Mouse (Mus musculus) liver, adult 2 months (tissue): ENCODE measurements at regions not wholly inside any gene's neighbourhood (a gene's known extent, or its start where the extent isn't known, plus 50 kb on each side); places are given as distances from the start of the nearest gene placed in this dataset.
"Not testable (repeated sequence)": the region's sequence is repeated elsewhere in the genome, so short reads cannot be mapped to it uniquely, and the experiment has no call there.

Experiments used
- DNase-seq: peaks from one replicate; pipeline ENCODE4 v3.0.0-alpha.2; 2011; ENCODE audit warnings: low read depth, low spot score; ENCODE audit errors: extremely low read depth
- H3K27ac ChIP-seq: fragments of 200-500 bp; replicated peaks from 2 replicates; pipeline ENCODE4 v1.5.1; 2012; ENCODE audit warnings: low read depth, mild to moderate bottlenecking, control low read depth, inconsistent platforms, low read length; ENCODE audit not compliant: insufficient read depth
- H3K27me3 ChIP-seq: fragments of 200-500 bp; 2 replicates; pipeline ENCODE4 v1.6.1; 2012; ENCODE audit warnings: mild to moderate bottlenecking, moderate library complexity, low read length, inconsistent platforms; ENCODE audit not compliant: control insufficient read depth, insufficient read depth
- H3K36me3 ChIP-seq: fragments of 200-500 bp; 2 replicates; pipeline ENCODE4 v1.6.1; 2012; ENCODE audit warnings: low read length, inconsistent platforms; ENCODE audit not compliant: control insufficient read depth, insufficient read depth
- H3K4me1 ChIP-seq: fragments of 200-500 bp; 2 replicates; pipeline ENCODE4 v1.6.1; 2011; ENCODE audit warnings: low read length; ENCODE audit not compliant: control insufficient read depth, insufficient read depth
- H3K4me3 ChIP-seq: fragments of 200-500 bp; 2 replicates; pipeline ENCODE4 v1.5.1; 2011; ENCODE audit warnings: low read depth, mild to moderate bottlenecking, control low read depth, low read length, moderate library complexity; ENCODE audit not compliant: insufficient read depth
- H3K79me2 ChIP-seq: fragments of 200-500 bp; 2 replicates; pipeline ENCODE4 v1.6.1; 2012; ENCODE audit warnings: inconsistent platforms, mild to moderate bottlenecking, low read length, moderate library complexity; ENCODE audit not compliant: control insufficient read depth, insufficient read depth
- H3K9ac ChIP-seq: fragments of 200-500 bp; 2 replicates; pipeline ENCODE4 v1.6.1; 2012; ENCODE audit warnings: low read depth, mild to moderate bottlenecking, control low read depth, inconsistent platforms, low read length
- CTCF ChIP-seq: fragments of 200-500 bp; IDR thresholded peaks from 2 replicates; pipeline ENCODE4 v1.5.1; 2011; ENCODE audit warnings: low read depth, low read length, control low read depth
- POLR2A ChIP-seq: fragments of 200-500 bp; IDR thresholded peaks from 2 replicates; pipeline ENCODE4 v1.6.1; 2011; ENCODE audit warnings: low read length, control low read depth; ENCODE audit not compliant: insufficient read depth; ENCODE audit errors: extremely low read depth
- WGBS: fragments of 180-500 bp; shearing (Covaris S2); methylation state at CpG from one replicate; pipeline ENCODE4 v1.1.7; 2018; 5-methylcytosine and 5-hydroxymethylcytosine counted together

- H3K9ac ChIP-seq = no peak overlapping the region
- H3K27me3 ChIP-seq = no peaks in the 10 kb centered on the region
- 89% methylated on average over 7 of the region's 7 CpGs for WGBS
- no peaks in the 10 kb centered on the region for H3K36me3 ChIP-seq
- no peak overlapping the region for H3K4me3 ChIP-seq
- no peaks in the 10 kb centered on the region for H3K79me2 ChIP-seq
- H3K27ac ChIP-seq = no peak overlapping the region
- no peak for DNase-seq
- H3K4me1 ChIP-seq = no peaks in the 10 kb centered on the region
- TF ChIP-seq POLR2A (no peak), CTCF (no peak)
Observed at GRCm38 (mm10) chr5:117011128-117011527, 104.8 kb downstream of the Suds3 start.

- no peak for DNase-seq
- Histone ChIP-seq H3K36me3 (no peaks in the 10 kb centered on the region), H3K27ac (no peak overlapping the region), H3K9ac (no peak overlapping the region), H3K27me3 (no peaks in the 10 kb centered on the region), H3K79me2 (no peaks in the 10 kb centered on the region), H3K4me1 (no peaks in the 10 kb centered on the region), H3K4me3 (no peak overlapping the region)
- 84% methylated on average over 20 of the region's 20 CpGs for WGBS
- TF ChIP-seq POLR2A = no peak
- no peak for TF ChIP-seq CTCF
Observed at GRCm38 (mm10) chr5:117000770-117001201, 115.1 kb downstream of the Suds3 start.

- 66% methylated on average over 5 of the region's 5 CpGs for WGBS
- Histone ChIP-seq H3K36me3 (no peaks in the 10 kb centered on the region), H3K27ac (no peak overlapping the region), H3K9ac (no peak overlapping the region), H3K4me1 (no peaks in the 10 kb centered on the region), H3K79me2 (no peaks in the 10 kb centered on the region), H3K4me3 (no peak overlapping the region), H3K27me3 (no peaks in the 10 kb centered on the region)
- TF ChIP-seq POLR2A (no peak), CTCF (no peak)
- DNase-seq = no peak
Observed at GRCm38 (mm10) chr5:116994508-116994907, 121.4 kb downstream of the Suds3 start.

- no peaks in the 10 kb centered on the region for H3K36me3 ChIP-seq
- WGBS = 81% methylated on average over 1 of the region's 1 CpGs
Observed at GRCm38 (mm10) chr5:116993674-116994073, 122.2 kb downstream of the Suds3 start.

GRCm38 (mm10) chr5:116991461-116991860 is 124.5 kb downstream of the Suds3 start:
- no peaks in the 10 kb centered on the region for H3K4me1 ChIP-seq
- no peaks in the 10 kb centered on the region for H3K36me3 ChIP-seq
- no peaks in the 10 kb centered on the region for H3K79me2 ChIP-seq
- H3K9ac ChIP-seq = no peak overlapping the region
- no peak overlapping the region for H3K27ac ChIP-seq
- H3K27me3 ChIP-seq = no peaks in the 10 kb centered on the region
- 91% methylated on average over 6 of the region's 6 CpGs for WGBS
- no peak overlapping the region for H3K4me3 ChIP-seq
- DNase-seq = no peak
- no peak for TF ChIP-seq POLR2A
- TF ChIP-seq CTCF = no peak

More at GRCm38 (mm10) chr5:116993674-116994073, 122.2 kb downstream of the Suds3 start:
- H3K27ac ChIP-seq = no peak overlapping the region
- no peak for DNase-seq
- H3K4me1 ChIP-seq = no peaks in the 10 kb centered on the region
- H3K27me3 ChIP-seq = no peaks in the 10 kb centered on the region
- H3K79me2 ChIP-seq = no peaks in the 10 kb centered on the region
- TF ChIP-seq CTCF = no peak
- no peak for TF ChIP-seq POLR2A
- no peak overlapping the region for H3K4me3 ChIP-seq
- H3K9ac ChIP-seq = no peak overlapping the region

- not testable (repeated sequence) for H3K27ac ChIP-seq, H3K4me3 ChIP-seq, H3K4me1 ChIP-seq, H3K9ac ChIP-seq, H3K79me2 ChIP-seq, DNase-seq, H3K27me3 ChIP-seq, H3K36me3 ChIP-seq
- WGBS = 79% methylated on average over 4 of the region's 4 CpGs
Observed at GRCm38 (mm10) chr5:116971474-116971873, 144.4 kb downstream of the Suds3 start.
